7 mouse cellular contexts compared by ENCODE assay signal in genomic region chr7:127016481-127016485, GRCm38 (mm10). TPM values are rescaled to one million over a fixed set of nuclear protein-coding genes. Genes with fewer than 3 reads are reported as not detected.
DNase-seq lines count a peak whose midpoint lies in the region; ATAC-seq and TF ChIP-seq lines count a peak whose summit lies in the region.

TSS of gene Pagr1b (minus strand) at chr7:127016484.

- ATAC-seq in lung, embryonic 15.5 days (ENCODE audit: borderline replicate concordance, extremely low read depth, low FRiP score, low TSS enrichment) = no peak
- no peak for ATAC-seq in limb, embryonic 12.5 days (ENCODE audit: insufficient number of reproducible peaks, insufficient read depth, low FRiP score, low TSS enrichment, low read depth)

- peak within 1 kb of the TSS; percentile 87 for H3K9ac ChIP-seq in lung, embryonic 15.5 days
- H3K9ac ChIP-seq in limb, embryonic 12.5 days (replicated peaks) = peak within 1 kb of the TSS; percentile 89

- H3K4me3 ChIP-seq in lung, embryonic 15.5 days = peak within 1 kb of the TSS; percentile 64
- peak within 1 kb of the TSS; percentile 76 for H3K4me3 ChIP-seq in forebrain, embryonic 10.5 days
- H3K4me3 ChIP-seq in limb, embryonic 12.5 days (replicated peaks) = peak within 1 kb of the TSS; percentile 68
- peak within 1 kb of the TSS; percentile 68 for H3K4me3 ChIP-seq in small intestine, adult 2 months (ENCODE audit: low read depth, low read length)

- DNase-seq in lung, adult 18-20 months = no peak
- no peak for DNase-seq in forebrain, embryonic 10.5 days (ENCODE audit: extremely low spot score, low spot score)
- DNase-seq in adrenal gland, adult 18-20 months (ENCODE audit: low spot score in 2 of 2) = no peak
- no peak for DNase-seq in MN1 (ENCODE audit: low spot score)

- peak within 1 kb of the TSS; percentile 98 for H3K27ac ChIP-seq in lung, embryonic 15.5 days
- H3K27ac ChIP-seq in forebrain, embryonic 10.5 days = peak within 1 kb of the TSS; percentile 100
- peak within 1 kb of the TSS; percentile 97 for H3K27ac ChIP-seq in limb, embryonic 12.5 days
- peak within 1 kb of the TSS; percentile 90 for H3K27ac ChIP-seq in small intestine, adult 2 months (ENCODE audit: insufficient read depth, low read depth, low read length)

- no peak for TF ChIP-seq CTCF in small intestine, adult 2 months (IDR thresholded peaks at IDR 0.05; ENCODE audit: extremely low read depth, insufficient read length, insufficient replicate concordance, low read depth, low read length)

- peak within 1 kb of the TSS; percentile 88 for H3K4me2 ChIP-seq in lung, embryonic 15.5 days
- peak within 1 kb of the TSS; percentile 92 for H3K4me2 ChIP-seq in limb, embryonic 12.5 days

- no peaks in the 10 kb centered on the region for H3K27me3 ChIP-seq in lung, embryonic 15.5 days
- H3K27me3 ChIP-seq in forebrain, embryonic 10.5 days (ENCODE audit: poor library complexity, severe bottlenecking) = no peaks in the 10 kb centered on the region
- H3K27me3 ChIP-seq in limb, embryonic 12.5 days = no peaks in the 10 kb centered on the region
- no peaks in the 10 kb centered on the region for H3K27me3 ChIP-seq in small intestine, adult 2 months (ENCODE audit: control insufficient read depth, insufficient read depth, low read length)

- H3K4me1 ChIP-seq in lung, embryonic 15.5 days = peaks cover 71% of the 10 kb centered on the region
- H3K4me1 ChIP-seq in forebrain, embryonic 10.5 days = peaks cover 74% of the 10 kb centered on the region
- peaks cover 60% of the 10 kb centered on the region for H3K4me1 ChIP-seq in limb, embryonic 12.5 days (replicated peaks)
- peaks cover 30% of the 10 kb centered on the region for H3K4me1 ChIP-seq in small intestine, adult 2 months (ENCODE audit: control insufficient read depth, insufficient read depth, insufficient read length, low read length)

- peaks cover 18% of the 10 kb centered on the region for H3K36me3 ChIP-seq in lung, embryonic 15.5 days
- peaks cover 46% of the 10 kb centered on the region for H3K36me3 ChIP-seq in forebrain, embryonic 10.5 days (replicated peaks)
- H3K36me3 ChIP-seq in limb, embryonic 12.5 days = peaks cover 42% of the 10 kb centered on the region
- H3K36me3 ChIP-seq in small intestine, adult 2 months (ENCODE audit: control insufficient read depth, insufficient read depth, low read length) = peaks cover 5% of the 10 kb centered on the region

- no peaks in the 10 kb centered on the region for H3K9me3 ChIP-seq in lung, embryonic 15.5 days
- no peaks in the 10 kb centered on the region for H3K9me3 ChIP-seq in forebrain, embryonic 10.5 days
- H3K9me3 ChIP-seq in limb, embryonic 12.5 days = no peaks in the 10 kb centered on the region

- TF ChIP-seq POLR2A in small intestine, adult 2 months (IDR thresholded peaks at IDR 0.05; ENCODE audit: low read depth, low read length) = no peak

RNA-seq across cellular contexts. Expression of gene Pagr1b, which starts in this region (rescaled TPM):
- not detected in 2 replicates for polyA plus RNA-seq in lung, embryonic 15.5 days (2015; fragmentation: Nextera tagmentation; extraction: Ambion mirVana)
- not detected in 2 replicates for polyA plus RNA-seq in forebrain, embryonic 10.5 days (2016; fragmentation: Nextera tagmentation; extraction: Ambion mirVana)
- polyA plus RNA-seq in limb, embryonic 12.5 days (2016; fragmentation: Nextera tagmentation; extraction: Ambion mirVana) = 0.42 and 0.59 TPM in 2 replicates
- polyA plus RNA-seq in small intestine, adult 2 months (2012; rRNA removed) = 0.76 and 2.9 TPM in 2 replicates
- total RNA-seq in adrenal gland, adult 18-20 months (2021) = 1 to 10 TPM; 1.3 to 3.0 TPM
